Mouse (Mus musculus) kidney, adult 2 months (tissue): ENCODE measurements around the gene Sh3gl1.

Source experiments
- CTCF ChIP-seq: fragments of 200-500 bp; conservative IDR thresholded peaks from 2 replicates; pipeline ENCODE4 v1.5.1; 2011; ENCODE audit warnings: low read depth, mild to moderate bottlenecking, control low read depth, low read length, moderate library complexity, mixed read lengths; ENCODE audit not compliant: insufficient read depth, insufficient read length
- POLR2A ChIP-seq: fragments of 200-500 bp; IDR thresholded peaks from one replicate; pipeline ENCODE4 v1.6.1; 2011; ENCODE audit warnings: low read depth, low read length, control low read depth

DNA sequence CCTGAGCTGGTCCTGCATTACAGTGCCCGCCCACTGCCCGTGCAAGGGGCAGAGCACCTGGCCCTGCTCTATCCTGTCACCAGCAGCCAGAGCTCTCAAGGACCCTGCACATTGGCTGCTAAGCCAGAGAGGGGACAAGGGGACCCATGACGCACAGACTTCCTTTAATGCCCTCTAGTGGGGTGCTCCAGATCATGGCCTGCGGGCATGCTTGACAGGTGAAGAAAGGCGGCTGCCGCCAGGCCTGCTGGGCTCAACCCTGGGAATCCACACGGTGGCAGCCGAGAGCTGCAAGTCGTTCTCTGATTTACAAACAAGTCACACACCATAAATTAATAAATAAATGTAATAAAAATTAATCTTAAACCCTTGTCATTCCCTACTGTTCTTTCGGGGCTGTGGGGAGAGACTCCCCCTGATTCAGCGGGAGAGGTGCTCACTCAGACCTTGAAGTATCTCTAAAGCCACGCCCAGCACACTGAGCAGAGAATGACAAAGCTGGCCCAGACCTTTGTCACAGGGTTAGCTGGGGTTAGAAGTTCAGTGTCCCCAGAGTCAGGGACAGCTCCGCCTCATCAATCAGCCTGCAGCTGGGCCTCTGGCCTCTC lies 60.1 kb downstream of the Sh3gl1 start:
- peak; percentile 79 for TF ChIP-seq CTCF
- no peak for TF ChIP-seq POLR2A
